Mouse (Mus musculus): ENCODE results near the gene Gm21719. TPM values are rescaled to one million over a fixed set of nuclear protein-coding genes. Genes with fewer than 3 reads are reported as not detected.
"Not testable (repeated sequence)": the region's sequence is repeated elsewhere in the genome, so short reads cannot be mapped to it uniquely, and the experiment has no call there.

Gm21719 gene
- polyA plus RNA-seq (2015; fragmentation: Nextera tagmentation; extraction: Ambion mirVana): not detected in 2 replicates

GRCm38 (mm10) chrY:6682772-6683171 lies at the start of gene Gm21719:
Gene Gm21719, minus strand, starts transcription at chrY:6682872.
- not testable (repeated sequence) for H3K4me3 ChIP-seq; H3K9me3 ChIP-seq; H3K27ac ChIP-seq (replicated peaks); H3K27me3 ChIP-seq; H3K4me2 ChIP-seq; ATAC-seq (ENCODE audit: low FRiP score, low read depth); H3K9ac ChIP-seq; H3K4me1 ChIP-seq (replicated peaks); H3K36me3 ChIP-seq
- WGBS: 75% methylated on average over 1 of the region's 1 CpGs

Other genes starting within 250 kb of the Gm21719 start
- not detected in 2 replicates for gene Gm28919, start 99.3 kb downstream of the Gm21719 start, polyA plus RNA-seq (2015; fragmentation: Nextera tagmentation; extraction: Ambion mirVana)
- not detected in 2 replicates for gene Gm20830, start 235.4 kb upstream of the Gm21719 start, polyA plus RNA-seq (2015; fragmentation: Nextera tagmentation; extraction: Ambion mirVana)